Mouse (Mus musculus): ENCODE measurements around the gene Plekha5. TPM values are rescaled to one million over a fixed set of nuclear protein-coding genes. Genes with fewer than 3 reads are reported as not detected.

Gene Plekha5
- polyA plus RNA-seq, 1 experiment from 2014 or later = 42.0 TPM

DNA sequence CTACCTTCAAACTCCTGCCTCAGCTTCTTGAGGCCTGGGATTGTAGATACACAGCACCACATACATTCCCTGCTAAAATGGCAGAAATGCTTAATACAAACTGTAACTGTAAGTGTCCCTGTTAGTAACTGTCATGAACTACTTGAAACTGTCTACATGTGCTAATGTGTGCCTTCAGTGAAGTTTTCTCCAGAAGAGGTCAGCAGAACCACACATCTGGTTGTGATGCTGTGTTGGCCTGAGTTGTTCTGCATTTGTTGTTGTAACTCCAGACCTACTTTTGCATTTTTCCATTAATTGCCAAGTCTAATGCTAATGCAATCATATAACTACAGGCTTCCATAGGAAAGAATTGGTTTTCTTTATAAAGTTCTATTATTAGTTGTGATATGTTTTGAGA lies 222.1 kb downstream of the Plekha5 start:
- Histone ChIP-seq H3K4me3 (no peak overlapping the region), H3K27ac (replicated peaks) (no peak overlapping the region), H3K27me3 (replicated peaks; ENCODE audit: low read depth, poor library complexity, severe bottlenecking) (no peaks in the 10 kb centered on the region), H3K9me3 (no peaks in the 10 kb centered on the region), H3K36me3 (replicated peaks) (peaks cover 95% of the 10 kb centered on the region), H3K4me1 (no peaks in the 10 kb centered on the region)
- DNase-seq (ENCODE audit: low spot score) = no peak

Other genes with a start within 250 kb of the Plekha5 start
- 8.1 and 9.4 TPM in 2 replicates for gene Aebp2, start 198.6 kb downstream of the Plekha5 start, polyA plus RNA-seq (2016; fragmentation: Nextera tagmentation; extraction: Ambion mirVana)